In genomic region chr3:102683541-102683940, GRCm38 (mm10) we compare ENCODE assay signal across 14 mouse cellular contexts.
"Had no signal": no experiment of that assay in that cellular context is flagged by ENCODE, and none has a peak within 500 bp of the region (broad histone marks: within the 10 kb centered on the region; RNA-seq: fewer than 3 reads in every experiment).

No protein-coding gene starts in this region.

- H3K4me1 ChIP-seq: liver, embryonic 12.5 days; midbrain, embryonic 10.5 days; midbrain, embryonic 13.5 days; neural tube, embryonic 12.5 days had no signal

- H3K4me3 ChIP-seq: liver, embryonic 12.5 days; midbrain, embryonic 10.5 days; midbrain, embryonic 13.5 days; neural tube, embryonic 12.5 days had no signal

- H3K27me3 ChIP-seq: liver, embryonic 12.5 days; midbrain, embryonic 13.5 days; neural tube, embryonic 12.5 days had no signal

- H3K36me3 ChIP-seq: liver, embryonic 12.5 days; midbrain, embryonic 10.5 days; midbrain, embryonic 13.5 days; neural tube, embryonic 12.5 days had no signal

- H3K9me3 ChIP-seq: liver, embryonic 12.5 days; midbrain, embryonic 10.5 days; midbrain, embryonic 13.5 days; neural tube, embryonic 12.5 days had no signal

- H3K9ac ChIP-seq: liver, embryonic 12.5 days; liver, embryonic 14.5 days; lung, embryonic 14.5 days; midbrain, embryonic 13.5 days; neural tube, embryonic 12.5 days had no signal

- H3K27ac ChIP-seq: liver, embryonic 12.5 days; liver, embryonic 14.5 days; midbrain, embryonic 10.5 days; midbrain, embryonic 13.5 days; neural tube, embryonic 12.5 days had no signal

- ATAC-seq: liver, embryonic 12.5 days; midbrain, embryonic 13.5 days; midbrain, embryonic 16.5 days had no signal

- H3K4me2 ChIP-seq: liver, embryonic 12.5 days; lung, embryonic 14.5 days; midbrain, embryonic 13.5 days; neural tube, embryonic 12.5 days had no signal

- DNase-seq: lung, adult 18-20 months; lung, embryonic 14.5 days; lung, postnatal 10 days; lung, postnatal 4 days; right cerebral cortex, postnatal 14 days; thymus, adult 18-20 months; thymus, postnatal 14 days; thymus, postnatal 36 days had no signal
